Mouse (Mus musculus) ZHBTc4 (cell line): ENCODE results near the gene Arhgef33.
"Not testable (repeated sequence)": the region's sequence is repeated elsewhere in the genome, so short reads cannot be mapped to it uniquely, and the experiment has no call there.

ENCODE experiments used
- DNase-seq: peaks from one replicate; pipeline ENCODE4 v3.0.0-alpha.2; 2011; ENCODE audit warnings: low read depth, low spot score

The Arhgef33 gene

GRCm38 (mm10) chr17:80345277-80345676, 38.1 kb downstream of the Arhgef33 start:
- peak; percentile 57 for DNase-seq

- DNase-seq: no peak
These were observed 39.5 kb downstream of the Arhgef33 start for GRCm38 (mm10) chr17:80346591-80347125.

- DNase-seq: no peak
These were observed 40.0 kb downstream of the Arhgef33 start for GRCm38 (mm10) chr17:80347234-80347633.

GRCm38 (mm10) chr17:80360245-80360644, 53.0 kb downstream of the Arhgef33 start:
- no peak for DNase-seq

GRCm38 (mm10) chr17:80367276-80367675, 60.1 kb downstream of the Arhgef33 start:
- no peak for DNase-seq

- DNase-seq: no peak
These were observed 61.4 kb downstream of the Arhgef33 start for GRCm38 (mm10) chr17:80368606-80369005.

GRCm38 (mm10) chr17:80372989-80373725, 66.0 kb downstream of the Arhgef33 start, which contains the start of gene Gm10190:
Gene Gm10190, minus strand, starts transcription at chr17:80373541.
- peak; percentile 91 for DNase-seq

GRCm38 (mm10) chr17:80373726-80374096, 66.5 kb downstream of the Arhgef33 start:
- DNase-seq: no peak

- DNase-seq: not testable (repeated sequence)
These were observed 71.2 kb downstream of the Arhgef33 start for GRCm38 (mm10) chr17:80378386-80378785.

- DNase-seq: no peak
These were observed 78.5 kb downstream of the Arhgef33 start for GRCm38 (mm10) chr17:80385671-80386070.

- no peak for DNase-seq
These were observed 82.8 kb downstream of the Arhgef33 start for GRCm38 (mm10) chr17:80390024-80390423.

- DNase-seq: peak; percentile 56
These were observed 84.5 kb downstream of the Arhgef33 start for GRCm38 (mm10) chr17:80391423-80392403.

GRCm38 (mm10) chr17:80398243-80398642, 91.0 kb downstream of the Arhgef33 start:
- DNase-seq: no peak

GRCm38 (mm10) chr17:80411182-80411581, 104.0 kb downstream of the Arhgef33 start:
- DNase-seq: peak; percentile 5

- peak; percentile 3 for DNase-seq
These were observed 111.5 kb downstream of the Arhgef33 start for GRCm38 (mm10) chr17:80418572-80419210.

GRCm38 (mm10) chr17:80420998-80421397, 113.8 kb downstream of the Arhgef33 start:
- DNase-seq: no peak

GRCm38 (mm10) chr17:80426171-80426570, 119.0 kb downstream of the Arhgef33 start:
- DNase-seq: no peak

- no peak for DNase-seq
These were observed 119.7 kb downstream of the Arhgef33 start for GRCm38 (mm10) chr17:80426901-80427300.

- no peak for DNase-seq
These were observed 120.8 kb downstream of the Arhgef33 start for GRCm38 (mm10) chr17:80427966-80428365.

- DNase-seq: no peak
These were observed 124.8 kb downstream of the Arhgef33 start for GRCm38 (mm10) chr17:80431997-80432396.

GRCm38 (mm10) chr17:80434430-80434829, 127.2 kb downstream of the Arhgef33 start:
- no peak for DNase-seq

GRCm38 (mm10) chr17:80435680-80436079, 128.5 kb downstream of the Arhgef33 start:
- DNase-seq: no peak
